Mouse (Mus musculus) gastrocnemius, adult 18-20 months (tissue): ENCODE results near the gene Tmem199. TPM values are rescaled to one million over a fixed set of nuclear protein-coding genes. Genes with fewer than 3 reads are reported as not detected.
"Not testable (repeated sequence)": the region's sequence is repeated elsewhere in the genome, so short reads cannot be mapped to it uniquely, and the experiment has no call there.

ENCODE experiments used
- DNase-seq: peaks from one replicate; pipeline ENCODE4 v3.0.0; 2021; ENCODE audit warnings: low spot score
- long read RNA-seq, 2 experiments: library from polyadenylated mRNA; stranded (forward); transcript quantifications; one replicate each; pipeline ENCODE4 v2.0.0; 2021
- total RNA-seq, 2 experiments: library from RNA; stranded (reverse); gene quantifications; 2 replicates each; pipeline ENCODE4 v1.2.3; 2021

Tmem199 gene
- total RNA-seq, result 10 to 100 TPM; 13.3 to 15.1 TPM
- long read RNA-seq, experiment 1, transcript Tmem199-201 (6 exons, 1,347 nt), result major isoform, 13 of 15 reads
- long read RNA-seq, experiment 1, partial matches to known transcripts, result 1 of 15 reads
- long read RNA-seq, experiment 1, other reads (novel, unspliced or antisense), result 1 of 15 reads
- long read RNA-seq, experiment 2, transcript Tmem199-201 (6 exons, 1,347 nt), result major isoform, 13 of 15 reads
- long read RNA-seq, experiment 2, partial matches to known transcripts, result 0 of 15 reads
- long read RNA-seq, experiment 2, other reads (novel, unspliced or antisense), result 1 of 15 reads

DNA sequence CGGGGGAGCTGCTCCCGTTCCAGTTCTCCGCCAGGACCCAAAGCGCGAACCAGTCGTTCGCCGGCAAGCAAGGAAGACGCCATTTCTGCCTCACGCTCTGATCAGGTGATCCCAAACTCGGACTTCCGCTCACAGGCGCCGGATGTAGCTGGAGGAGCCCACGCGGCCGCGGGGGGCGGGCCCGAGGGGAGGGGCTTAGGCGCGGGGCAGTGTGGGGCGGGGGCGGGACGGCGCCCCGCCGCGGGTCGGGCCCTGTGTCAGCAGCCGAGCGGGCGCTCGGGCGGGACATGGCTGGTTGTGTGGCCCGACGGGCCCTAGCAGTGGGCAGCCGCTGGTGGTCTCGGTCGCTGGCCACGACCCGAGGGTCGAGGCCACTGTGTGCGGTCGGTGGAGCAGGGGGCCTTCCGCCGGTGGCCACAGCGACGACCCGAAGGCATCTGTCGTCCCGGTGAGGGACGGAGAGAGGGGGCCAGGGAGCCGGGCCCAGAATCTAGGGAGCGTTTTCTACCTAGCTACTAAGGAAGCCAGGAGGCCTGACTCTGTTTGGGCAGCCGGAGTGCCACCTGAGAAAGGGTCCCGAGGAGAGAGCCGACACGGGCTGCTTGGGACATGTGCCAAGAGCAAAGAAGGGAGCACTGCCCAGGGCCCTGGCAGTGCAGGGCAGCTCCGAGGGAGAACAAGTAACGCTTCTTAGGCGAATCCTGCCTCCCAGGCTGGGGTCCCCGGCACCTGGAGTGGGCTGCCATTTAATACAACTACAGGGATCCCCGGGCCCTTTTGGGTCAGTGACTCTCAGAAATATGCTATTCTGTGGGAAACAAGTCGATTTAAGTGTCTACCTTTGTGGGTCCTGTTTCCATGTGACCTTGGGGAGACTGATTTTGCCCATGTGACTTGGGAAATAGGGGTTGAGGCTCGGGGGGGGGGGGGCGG, at the start of gene Tmem199, which contains the start of gene Poldip2:
Tmem199 (minus strand) TSS at position 148 of the 933 bp plus-strand sequence.
Poldip2 (plus strand) TSS at position 169 of the 933 bp plus-strand sequence.
- peak; percentile 89 for DNase-seq

GRCm38 (mm10) chr11:78560447-78560846, 48.5 kb upstream of the Tmem199 start:
- peak; percentile 61 for DNase-seq

- no peak for DNase-seq
These were observed 45.3 kb upstream of the Tmem199 start for GRCm38 (mm10) chr11:78557241-78557640.

GRCm38 (mm10) chr11:78556070-78556469, 44.1 kb upstream of the Tmem199 start:
- DNase-seq, result no peak

- no peak for DNase-seq
These were observed 43.7 kb upstream of the Tmem199 start for GRCm38 (mm10) chr11:78555623-78556022.

DNA sequence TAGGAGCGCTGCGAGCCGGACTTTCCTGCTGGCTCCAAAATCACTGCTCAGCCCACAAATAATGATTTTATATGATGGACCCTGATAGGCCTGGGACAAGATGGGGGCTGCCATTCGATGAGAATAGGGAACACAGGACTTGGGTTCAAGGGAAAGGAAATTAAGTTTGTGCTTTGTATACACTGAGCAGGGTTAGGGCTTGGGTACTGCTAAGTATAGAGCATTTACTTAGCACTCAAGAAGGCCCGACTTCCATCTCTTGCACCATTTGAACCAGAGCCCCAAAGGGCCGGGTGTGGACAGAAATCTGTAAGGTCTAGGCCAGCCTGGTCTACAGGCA, 39.1 kb upstream of the Tmem199 start:
- DNase-seq, result no peak

DNA sequence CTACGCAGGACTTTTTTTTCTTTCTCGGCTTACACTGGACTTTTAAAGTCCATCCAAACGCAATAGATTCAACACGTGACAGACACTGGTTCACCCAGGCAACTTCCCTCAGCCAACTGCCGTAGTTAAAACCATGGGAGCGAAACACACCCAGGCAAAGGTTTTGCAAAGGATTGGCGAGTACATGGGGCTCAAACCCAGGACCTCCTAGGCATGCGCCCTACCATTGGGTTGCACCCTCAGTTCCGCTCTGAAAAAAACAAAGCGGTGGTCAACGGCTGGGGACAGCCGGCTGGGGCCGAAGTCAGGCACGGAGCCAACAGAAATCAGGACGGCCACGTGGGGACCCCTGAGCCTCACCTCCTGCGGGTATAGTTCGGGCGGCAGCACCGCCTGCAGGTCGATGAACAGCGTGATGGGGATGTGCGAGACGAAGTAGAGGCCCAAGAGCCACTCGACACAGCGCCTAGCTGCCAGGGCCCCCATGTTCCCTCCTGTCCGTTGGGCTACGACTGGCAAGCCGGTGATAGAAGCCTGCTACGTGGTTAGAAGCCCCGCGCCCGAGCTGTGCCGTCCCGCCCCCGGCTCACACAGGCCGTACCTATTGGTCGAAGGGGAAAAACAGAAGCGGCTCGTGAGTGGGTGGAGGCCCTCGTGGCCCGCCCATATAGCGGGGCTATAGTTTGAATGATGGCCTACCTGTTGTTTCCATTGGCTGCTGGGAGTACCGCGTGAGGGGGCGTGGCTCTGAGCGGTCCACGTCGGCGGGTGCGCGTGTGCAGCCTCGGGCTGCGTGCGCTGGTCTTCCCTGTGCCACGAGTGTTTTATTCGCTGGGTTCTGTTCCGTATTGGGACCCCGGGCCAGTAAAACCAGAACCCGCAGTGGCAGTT, 38.4 kb upstream of the Tmem199 start, which contains the start of gene Tmem97:
Tmem97 (minus strand) TSS at position 610 of the 891 bp plus-strand sequence.
- peak; percentile 96 for DNase-seq

DNA sequence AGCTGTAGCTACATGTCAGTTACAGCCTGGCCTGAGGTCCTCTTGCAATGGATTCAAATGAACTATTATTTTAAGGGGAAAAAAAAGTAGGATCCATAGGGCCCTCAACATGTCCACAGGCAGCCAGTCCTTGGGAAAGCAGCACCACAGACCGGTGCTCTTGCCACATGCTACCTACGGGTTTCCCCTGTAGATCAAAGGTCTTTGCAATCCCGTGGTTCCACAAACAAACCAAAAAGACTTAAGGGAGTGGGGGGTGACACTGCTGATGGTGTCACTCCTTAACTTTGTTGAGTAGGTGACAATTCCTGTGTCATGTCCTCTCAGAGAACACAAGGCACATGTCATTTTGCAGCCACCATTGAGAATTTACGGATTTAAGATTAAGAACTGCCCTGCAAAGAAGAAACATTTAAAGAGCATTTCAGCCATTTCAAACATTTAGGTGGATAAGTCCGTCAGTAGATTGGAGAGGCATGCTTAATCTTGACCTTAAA, 37.6 kb upstream of the Tmem199 start:
- no peak for DNase-seq

DNA sequence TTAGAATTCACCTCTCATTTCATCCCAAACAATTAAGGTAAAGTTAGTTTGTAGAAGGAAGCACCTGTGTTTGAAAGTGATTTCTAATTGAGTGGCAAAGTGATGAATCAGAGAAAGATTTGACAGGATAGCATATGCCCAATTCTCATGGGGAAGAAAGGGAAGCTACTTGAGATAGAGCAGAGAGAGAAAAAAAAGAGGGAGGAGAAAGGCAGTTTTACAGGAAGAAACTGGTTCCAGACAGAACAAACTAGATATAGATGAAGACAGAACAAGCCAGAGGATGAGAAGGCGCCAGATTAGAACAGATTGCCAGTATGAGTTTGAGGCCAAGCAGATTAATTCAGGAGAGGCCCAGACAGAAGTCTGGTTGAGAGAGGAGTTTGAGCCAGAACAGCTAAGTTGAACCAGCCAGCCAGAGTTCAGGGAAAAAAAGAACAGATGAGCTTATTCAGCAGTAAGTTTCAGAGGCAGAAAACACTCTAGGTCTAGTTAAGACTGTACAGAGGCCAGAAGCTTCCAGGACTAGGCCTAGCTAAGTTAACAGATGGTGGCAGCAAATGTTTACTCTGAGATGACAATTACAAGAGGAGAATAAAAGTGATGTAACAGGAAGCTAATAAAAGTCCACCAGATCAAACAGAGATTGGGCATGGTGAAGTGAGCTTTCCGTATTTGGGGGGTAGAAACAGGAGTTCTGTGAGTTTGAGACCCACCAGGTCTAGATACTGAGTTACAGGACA, 35.9 kb upstream of the Tmem199 start:
- DNase-seq, result no peak

- DNase-seq, result no peak
These were observed 33.2 kb upstream of the Tmem199 start for GRCm38 (mm10) chr11:78545181-78545580.

DNA sequence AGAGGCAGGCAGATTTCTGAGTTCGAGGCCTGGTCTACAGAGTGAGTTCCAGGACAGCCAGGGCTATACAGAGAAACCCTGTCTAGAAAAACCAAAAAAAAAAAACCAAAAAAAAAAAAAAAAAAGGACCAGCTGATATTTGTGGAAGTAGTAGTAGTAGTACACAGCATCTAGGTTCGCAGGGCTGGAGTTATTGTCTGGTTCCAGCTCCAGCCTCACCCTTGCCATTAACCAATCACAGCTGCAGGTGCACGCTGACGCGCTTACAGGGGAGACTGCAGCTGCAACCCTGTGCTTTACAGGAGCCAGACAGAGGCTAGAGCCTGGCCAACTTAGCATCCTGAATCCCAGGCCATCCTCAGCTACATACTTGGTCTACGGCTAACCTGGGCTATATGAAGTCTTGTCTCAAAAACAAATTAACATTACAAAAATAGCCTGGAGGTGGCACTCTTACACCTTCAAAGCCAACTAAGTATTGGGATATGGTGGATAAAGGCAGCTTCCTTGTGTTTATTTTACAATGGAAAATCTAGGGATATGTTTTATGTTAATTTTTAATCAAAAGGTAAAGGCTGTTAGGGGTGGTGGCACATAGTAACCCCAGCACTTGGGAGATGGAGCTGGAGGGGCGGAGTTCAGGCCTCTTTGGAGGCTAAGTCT, 32.6 kb upstream of the Tmem199 start:
- no peak for DNase-seq

GRCm38 (mm10) chr11:78540358-78540757, 28.4 kb upstream of the Tmem199 start:
- DNase-seq, result no peak

- DNase-seq, result no peak
These were observed 24.7 kb upstream of the Tmem199 start for GRCm38 (mm10) chr11:78536690-78537084.

DNA sequence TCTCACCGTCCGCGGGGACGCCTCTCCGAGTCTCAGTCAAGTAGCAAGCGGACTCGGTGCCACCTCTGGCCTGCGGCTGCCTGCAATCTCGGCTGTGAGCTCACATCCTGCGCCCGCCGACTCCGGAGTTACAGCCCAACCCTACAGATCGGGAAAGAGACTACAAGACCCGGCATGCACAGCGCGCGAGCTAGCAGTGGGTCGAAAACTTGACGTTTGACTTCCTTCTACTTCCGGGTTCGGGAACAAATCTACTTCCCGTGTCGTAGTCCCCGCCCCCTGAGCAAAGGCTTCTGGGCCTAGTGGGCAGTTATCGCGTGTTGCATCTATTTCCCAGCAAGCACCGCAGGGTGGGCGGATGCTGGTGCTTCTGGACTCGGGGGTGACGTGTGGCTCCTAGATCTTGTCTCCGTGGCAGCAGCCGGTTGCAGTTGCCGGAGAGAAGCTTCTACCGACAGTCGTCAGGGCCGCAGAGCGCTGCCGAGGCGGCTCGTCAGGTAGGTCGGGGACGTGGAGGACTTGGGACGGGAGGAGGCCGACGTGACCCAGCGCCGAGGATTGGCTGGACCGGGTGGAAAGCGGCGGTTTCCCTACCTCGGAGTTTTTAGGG, 24.2 kb upstream of the Tmem199 start, which contains the start of the genes Tnfaip1 and Ift20:
Tnfaip1 (minus strand) TSS at position 253 of the 610 bp plus-strand sequence.
Ift20 (plus strand) TSS at position 282 of the 610 bp plus-strand sequence.
- peak; percentile 98 for DNase-seq

DNA sequence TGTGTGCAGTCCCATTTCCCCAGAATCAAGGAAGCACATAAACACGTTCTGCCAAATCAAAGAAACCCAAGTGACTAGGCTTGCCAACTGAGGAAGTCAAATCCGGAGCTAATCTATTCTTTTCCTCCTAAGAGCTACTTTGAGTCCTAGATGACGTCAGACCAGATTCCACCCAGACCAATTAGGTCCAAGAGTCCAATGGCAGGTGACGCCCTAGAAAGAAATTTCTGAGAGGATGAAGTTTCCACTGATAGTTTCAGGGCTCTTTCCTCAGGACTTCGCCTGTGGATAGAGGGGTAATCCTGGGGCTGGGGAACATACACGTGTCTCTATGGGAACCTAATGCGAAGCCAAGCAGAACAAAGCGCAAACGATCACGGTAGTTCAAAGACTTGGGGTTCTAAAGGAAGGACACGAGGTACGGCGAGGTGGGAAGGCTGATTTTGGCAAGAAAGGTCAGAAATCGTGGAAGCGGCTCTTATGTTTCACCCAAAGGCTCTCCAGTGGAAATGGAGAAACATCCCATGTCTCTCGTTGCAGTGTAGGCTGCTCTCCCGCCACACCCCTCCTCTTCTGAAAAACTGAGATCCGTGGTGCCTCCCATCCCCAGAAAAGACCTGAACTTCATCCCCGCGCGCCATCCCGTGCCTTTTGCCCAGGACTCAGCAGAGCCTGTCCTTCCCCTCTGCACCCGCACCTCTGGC, 23.6 kb upstream of the Tmem199 start:
- peak; percentile 50 for DNase-seq

- DNase-seq, result no peak
These were observed 22.5 kb upstream of the Tmem199 start for GRCm38 (mm10) chr11:78534516-78534915.

DNA sequence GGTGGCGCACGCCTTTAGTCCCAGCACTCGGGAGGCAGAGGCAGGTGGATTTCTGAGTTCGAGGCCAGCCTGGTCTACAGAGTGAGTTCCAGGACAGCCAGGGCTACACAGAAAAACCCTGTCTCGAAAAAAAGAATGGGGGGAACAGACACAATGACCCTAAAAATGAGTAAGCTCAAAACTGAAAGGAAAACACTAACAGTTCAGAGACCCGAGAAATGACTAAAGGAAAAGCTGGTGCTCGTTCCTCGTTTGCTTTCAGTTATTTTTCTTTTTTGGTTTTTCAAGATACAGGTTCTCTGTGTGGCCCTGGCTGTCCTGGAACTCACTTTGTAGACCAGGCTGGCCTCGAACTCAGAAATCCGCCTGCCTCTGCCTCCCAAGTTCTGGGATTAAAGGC, 19.5 kb upstream of the Tmem199 start:
- DNase-seq, result not testable (repeated sequence)

GRCm38 (mm10) chr11:78531046-78531445, 19.1 kb upstream of the Tmem199 start:
- DNase-seq, result peak; percentile 43

GRCm38 (mm10) chr11:78530001-78530400, 18.0 kb upstream of the Tmem199 start:
- DNase-seq, result no peak
